Mouse (Mus musculus): ENCODE results near the gene Clec2e. TPM values are rescaled to one million over a fixed set of nuclear protein-coding genes. Genes with fewer than 3 reads are reported as not detected.

Clec2e gene
- total RNA-seq, 2 experiments from 2014 or later, result not detected

GRCm38 (mm10) chr6:129065407-129065806 lies 35.3 kb downstream of the Clec2e start:
- DNase-seq (ENCODE audit: low spot score in 2 of 2), result no peak

GRCm38 (mm10) chr6:129058013-129058412 lies 42.7 kb downstream of the Clec2e start:
- DNase-seq (ENCODE audit: low spot score in 2 of 2), result no peak

GRCm38 (mm10) chr6:129056237-129056636 lies 44.5 kb downstream of the Clec2e start:
- DNase-seq (ENCODE audit: low spot score in 2 of 2), result no peak

GRCm38 (mm10) chr6:129051731-129052130 lies 49.0 kb downstream of the Clec2e start:
- no peak for DNase-seq (ENCODE audit: low spot score in 2 of 2)

- no peak for DNase-seq (ENCODE audit: low spot score in 2 of 2)
These were observed 49.6 kb downstream of the Clec2e start for GRCm38 (mm10) chr6:129051086-129051485.

GRCm38 (mm10) chr6:129049596-129050251 lies 51.0 kb downstream of the Clec2e start:
- no peak for DNase-seq (ENCODE audit: low spot score in 2 of 2)

GRCm38 (mm10) chr6:129048857-129049473 lies 51.7 kb downstream of the Clec2e start:
- peak; percentile 16 to 38 for DNase-seq (ENCODE audit: low spot score in 2 of 2)

- no peak for DNase-seq (ENCODE audit: low spot score in 2 of 2)
These were observed 52.3 kb downstream of the Clec2e start for GRCm38 (mm10) chr6:129048381-129048780.

- no peak for DNase-seq (ENCODE audit: low spot score in 2 of 2)
These were observed 55.1 kb downstream of the Clec2e start, which contains the start of gene Klrb1f for GRCm38 (mm10) chr6:129045601-129046000. TSS of gene Klrb1f (plus strand) at chr6:129045901.

- DNase-seq (ENCODE audit: low spot score in 2 of 2), result no peak
These were observed 58.2 kb downstream of the Clec2e start for GRCm38 (mm10) chr6:129042470-129042869.

Other genes starting within 250 kb of the Clec2e start
- under 1 TPM; 0.29 to 0.33 TPM for gene Clec2i, start 213.3 kb downstream of the Clec2e start, total RNA-seq (2021)
- under 1 TPM in 1 of 2 experiments, not detected in 1; 0.93 TPM for gene BC035044, start 209.8 kb downstream of the Clec2e start, total RNA-seq (2021)
- gene Clec2g, start 166.5 kb downstream of the Clec2e start, total RNA-seq (2021), result 1 to 10 TPM; 2.4 to 4.5 TPM
- gene Klrb1f, start 55.0 kb downstream of the Clec2e start, total RNA-seq (2021), result under 1 TPM in 1 of 2 experiments, not detected in 1; 0.16 TPM
- gene Clec2d, start 79.7 kb upstream of the Clec2e start, total RNA-seq (2021), result 10 to 100 TPM; 36.6 to 74.6 TPM
- under 1 TPM in 1 of 2 experiments, not detected in 1; 0.42 TPM for gene Cd69, start 174.5 kb upstream of the Clec2e start, total RNA-seq (2021)
- not detected for gene 4922502D21Rik, start 230.9 kb upstream of the Clec2e start, total RNA-seq (2021)
- gene Clec12a, start 241.8 kb upstream of the Clec2e start, total RNA-seq (2021), result 1 to 10 TPM in 1 of 2 experiments, under 1 TPM in 1; 0.70 to 3.4 TPM